Mouse (Mus musculus) CD4-positive, CD25-positive, alpha-beta regulatory T cell, adult 2 months (primary cell): ENCODE results near the gene Ipo13.

Experiments
- DNase-seq: peaks from one replicate; pipeline ENCODE4 v3.0.0-alpha.2; 2012; ENCODE audit warnings: low read depth, low spot score

The Ipo13 gene

DNA sequence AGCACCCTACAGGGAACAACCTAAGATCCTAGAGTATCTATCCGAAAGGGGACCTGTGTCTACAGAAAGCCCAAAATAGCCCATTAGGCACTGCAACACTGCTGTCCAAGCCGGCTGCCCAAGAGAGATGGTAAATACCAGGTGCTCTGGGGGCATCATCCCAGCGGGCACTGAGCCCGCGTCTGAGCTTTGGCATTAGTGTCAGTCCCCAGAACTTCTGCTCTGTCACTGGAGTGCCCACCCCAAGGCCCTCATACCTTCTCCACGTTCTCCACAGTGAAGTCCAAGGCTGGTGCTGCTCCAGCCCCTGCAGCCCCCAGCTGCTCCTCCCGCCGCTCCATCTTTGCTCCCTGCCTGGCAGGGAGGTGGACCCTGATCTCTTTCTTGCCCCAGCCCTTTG lies 768 bp downstream of the Ipo13 start:
- DNase-seq = no peak

GRCm38 (mm10) chr4:117913421-117913820 lies 1.4 kb downstream of the Ipo13 start:
- no peak for DNase-seq

GRCm38 (mm10) chr4:117912685-117913273 lies 2.0 kb downstream of the Ipo13 start:
- DNase-seq = no peak

- DNase-seq = no peak
Observed at GRCm38 (mm10) chr4:117912131-117912561, 2.7 kb downstream of the Ipo13 start.

DNA sequence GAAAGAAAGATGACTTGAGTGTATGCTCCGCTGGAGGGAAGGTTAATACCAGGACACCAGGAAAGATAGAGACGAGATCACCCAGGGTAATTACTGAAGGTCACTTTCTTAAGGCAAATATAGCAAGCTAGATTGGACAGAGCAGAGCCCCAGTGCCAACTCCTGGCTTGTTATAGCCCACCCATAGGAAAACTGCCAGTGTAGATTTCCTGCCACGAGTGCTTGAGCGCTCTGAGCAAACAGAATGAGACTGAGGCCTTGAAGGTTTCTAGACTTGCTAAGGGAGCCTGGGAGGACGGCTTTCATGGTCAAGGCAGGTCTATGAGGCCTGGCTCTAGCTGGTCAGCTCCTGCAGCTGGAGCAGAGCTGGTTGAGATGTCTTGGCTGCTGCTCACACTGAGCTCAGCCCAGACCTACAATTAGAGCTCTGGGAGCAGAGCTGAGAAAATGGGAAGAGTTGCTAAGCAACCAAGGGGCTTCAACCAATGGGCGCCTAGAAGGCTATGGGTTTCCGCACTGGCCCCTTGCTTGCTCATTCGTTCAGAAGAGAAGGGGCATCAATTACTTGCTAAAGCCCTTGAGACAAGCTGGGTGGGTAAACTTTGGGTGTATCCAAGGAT lies 5.9 kb downstream of the Ipo13 start:
- DNase-seq = no peak

DNA sequence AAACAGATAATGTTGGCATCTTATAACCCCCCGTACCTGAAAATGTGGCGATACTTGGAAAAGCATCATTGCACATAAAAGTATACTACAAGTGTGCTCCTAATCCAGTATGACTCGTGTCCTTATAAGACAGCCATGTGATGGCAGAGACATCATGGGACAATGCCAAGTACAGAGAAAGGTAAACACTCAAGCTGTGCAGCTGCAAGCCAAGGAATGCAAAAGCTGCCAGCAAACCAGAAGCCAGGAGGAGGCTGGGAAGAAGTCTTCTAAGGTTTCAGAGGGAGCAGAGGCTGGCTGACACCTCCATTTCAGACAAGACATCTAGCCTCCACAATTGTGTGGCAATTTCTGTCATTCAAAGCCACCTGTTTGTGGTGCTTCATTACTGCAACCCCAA lies 8.6 kb downstream of the Ipo13 start:
- no peak for DNase-seq

GRCm38 (mm10) chr4:117904761-117905160 lies 10.0 kb downstream of the Ipo13 start:
- no peak for DNase-seq

DNA sequence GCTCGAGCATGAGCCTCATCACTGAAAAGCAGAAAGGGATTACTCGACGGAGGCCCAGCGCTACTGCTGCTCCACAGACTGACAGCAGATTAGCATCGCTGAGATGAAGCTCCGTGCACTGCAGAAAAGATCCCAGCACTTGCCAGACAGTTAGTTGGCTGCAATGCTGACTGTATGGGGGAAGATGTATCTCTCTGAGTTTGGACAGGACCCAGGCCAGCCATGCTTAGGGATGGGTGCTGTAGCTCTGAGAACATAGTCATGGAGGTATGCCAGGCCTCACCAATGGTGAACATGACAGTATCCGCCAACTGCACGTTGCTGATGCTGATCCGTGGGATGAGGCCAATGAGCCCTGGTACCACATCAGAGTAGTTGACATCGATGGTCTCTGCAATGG lies 10.7 kb downstream of the Ipo13 start:
- no peak for DNase-seq

DNA sequence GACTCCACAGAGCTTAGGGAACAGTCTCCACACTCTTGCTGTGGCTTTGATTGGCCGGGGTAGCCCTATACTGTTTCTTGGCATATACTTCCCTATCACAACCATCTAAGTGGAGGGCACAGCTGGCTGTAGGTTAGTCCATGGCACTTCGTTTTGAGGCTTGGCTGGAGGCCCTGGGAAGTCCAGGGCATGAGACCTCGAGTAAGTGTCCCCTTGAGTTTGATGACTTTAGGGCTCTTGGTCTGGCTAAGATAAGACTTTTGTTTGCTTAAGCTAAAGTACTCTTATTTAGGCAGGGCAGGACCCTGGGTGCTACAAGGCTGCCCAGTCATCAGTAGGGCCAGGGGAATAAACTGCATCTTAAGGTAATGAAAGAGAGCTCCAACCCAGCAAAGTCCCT lies 16.7 kb downstream of the Ipo13 start:
- DNase-seq = no peak

- DNase-seq = no peak
Observed at GRCm38 (mm10) chr4:117896031-117896430, 18.8 kb downstream of the Ipo13 start.

DNA sequence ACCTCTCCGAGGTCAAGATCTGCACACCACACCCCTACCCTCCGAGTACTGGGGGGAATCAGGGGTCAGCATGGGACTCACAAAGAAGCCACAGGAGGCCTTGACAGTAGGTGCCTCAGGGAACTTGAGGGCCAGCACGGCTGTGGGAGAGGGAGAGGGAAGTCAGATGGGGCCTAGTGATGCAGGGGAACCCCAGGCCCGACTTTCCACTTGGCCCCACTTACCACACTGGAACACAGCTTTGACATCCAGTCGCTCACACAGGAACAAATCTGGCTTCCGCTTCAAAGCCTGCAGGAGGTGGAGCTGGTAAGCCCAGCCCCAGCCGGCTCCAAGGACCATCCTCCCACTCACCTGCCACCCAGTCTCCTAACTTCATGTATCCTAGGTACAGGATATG lies 19.5 kb downstream of the Ipo13 start:
- no peak for DNase-seq

DNA sequence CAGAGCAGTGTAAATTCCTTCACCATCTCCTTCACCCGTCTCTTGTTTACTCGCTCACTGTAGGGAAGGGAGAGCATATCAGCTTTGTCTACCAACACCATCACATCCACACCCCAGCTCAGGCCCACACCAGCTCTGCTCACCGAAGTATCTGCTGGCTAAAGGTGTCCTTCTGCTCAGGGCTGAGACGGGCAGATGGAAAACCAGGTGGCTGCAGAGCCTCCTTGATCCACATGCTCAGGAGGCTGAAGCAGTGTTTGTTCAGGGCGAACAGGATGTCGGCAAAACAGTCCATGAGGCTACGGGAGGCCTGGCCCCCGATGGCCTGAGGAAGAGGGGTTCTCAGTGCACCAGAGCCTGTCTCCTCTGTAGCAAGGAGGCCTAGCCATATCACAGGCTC lies 20.2 kb downstream of the Ipo13 start:
- DNase-seq = no peak

DNA sequence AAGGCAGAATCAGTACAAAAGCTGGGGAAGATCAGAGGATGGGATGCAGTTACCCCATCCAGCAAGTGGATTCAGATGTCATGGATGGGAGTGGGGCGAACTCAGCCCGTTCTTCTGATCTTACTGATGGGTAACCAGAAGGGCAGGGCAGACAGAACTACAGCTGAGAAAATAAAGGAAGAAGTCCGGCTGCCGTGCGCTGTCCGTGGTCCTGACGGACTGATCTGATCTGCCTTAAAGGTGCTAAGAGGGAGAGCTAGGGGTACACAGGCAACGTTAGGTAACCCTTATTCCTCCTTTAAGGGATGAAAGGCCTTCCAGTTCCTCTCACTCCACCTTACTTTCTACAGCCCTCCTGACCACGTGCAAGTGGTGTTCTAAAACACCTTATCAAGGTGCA lies 21.4 kb downstream of the Ipo13 start:
- DNase-seq = peak; percentile 70

- peak; percentile 89 for DNase-seq
Observed at GRCm38 (mm10) chr4:117891738-117892161, 23.0 kb downstream of the Ipo13 start, which contains the start of gene Dph2. Dph2 (minus strand) TSS chr4:117892032.

DNA sequence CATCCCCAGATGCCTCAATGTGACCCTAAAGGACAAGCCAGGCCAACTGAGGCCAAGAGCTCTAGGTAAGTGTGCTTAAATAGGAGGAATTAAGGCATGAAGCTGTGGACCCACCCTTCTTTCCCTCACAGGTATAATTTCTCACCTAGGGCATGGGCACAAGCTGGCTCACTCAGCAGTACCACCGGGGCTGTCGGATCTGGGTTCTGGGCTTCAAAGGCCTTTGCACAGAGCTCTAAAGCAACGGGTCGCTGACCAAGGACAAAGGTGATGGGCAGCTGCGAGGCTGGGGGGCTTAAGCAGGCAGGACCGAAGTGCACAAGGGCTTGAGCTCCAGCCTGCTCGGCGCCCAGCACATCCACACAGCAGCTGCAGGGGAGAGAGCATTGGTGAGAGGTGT lies 24.0 kb downstream of the Ipo13 start:
- DNase-seq = no peak

DNA sequence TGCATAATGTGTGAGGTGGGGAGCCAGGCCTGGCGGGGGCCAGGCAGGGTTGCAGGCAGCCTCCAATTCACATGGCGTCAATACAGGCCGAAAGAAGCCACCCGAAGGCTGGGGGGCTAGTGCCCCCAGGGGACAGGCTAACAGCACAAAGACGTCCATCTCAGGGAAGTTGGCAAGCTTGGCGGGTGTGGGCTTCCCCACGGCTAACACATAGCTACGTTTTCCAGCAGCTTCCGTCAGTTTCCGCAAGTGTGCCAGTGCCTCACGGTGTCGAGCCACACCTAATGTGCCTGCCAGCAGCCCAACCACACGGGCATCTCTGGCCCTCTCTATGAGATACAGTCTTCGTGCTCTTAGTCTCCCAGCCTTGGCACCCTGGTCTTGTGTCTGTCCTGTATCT lies 24.8 kb downstream of the Ipo13 start:
- no peak for DNase-seq

- DNase-seq = no peak
Observed at GRCm38 (mm10) chr4:117889471-117889870, 25.3 kb downstream of the Ipo13 start.

DNA sequence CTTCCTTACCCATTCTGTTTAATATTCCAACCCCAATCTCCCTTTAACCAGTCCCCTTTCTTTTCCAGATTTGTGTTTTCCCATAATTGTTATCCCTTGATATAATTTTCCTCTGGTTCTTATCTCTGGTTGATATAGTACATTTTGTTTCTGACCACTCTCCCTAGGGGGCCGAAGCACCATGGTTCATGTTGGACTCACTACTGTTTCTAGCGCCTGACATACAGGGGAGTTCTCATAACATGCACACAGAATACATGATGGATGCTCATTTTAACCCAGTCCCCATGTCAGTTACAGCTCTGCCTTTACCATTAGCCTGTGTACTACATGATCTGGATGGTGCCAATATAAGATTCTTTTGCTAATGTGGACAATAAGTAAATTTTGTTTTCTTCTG lies 26.9 kb downstream of the Ipo13 start:
- no peak for DNase-seq

DNA sequence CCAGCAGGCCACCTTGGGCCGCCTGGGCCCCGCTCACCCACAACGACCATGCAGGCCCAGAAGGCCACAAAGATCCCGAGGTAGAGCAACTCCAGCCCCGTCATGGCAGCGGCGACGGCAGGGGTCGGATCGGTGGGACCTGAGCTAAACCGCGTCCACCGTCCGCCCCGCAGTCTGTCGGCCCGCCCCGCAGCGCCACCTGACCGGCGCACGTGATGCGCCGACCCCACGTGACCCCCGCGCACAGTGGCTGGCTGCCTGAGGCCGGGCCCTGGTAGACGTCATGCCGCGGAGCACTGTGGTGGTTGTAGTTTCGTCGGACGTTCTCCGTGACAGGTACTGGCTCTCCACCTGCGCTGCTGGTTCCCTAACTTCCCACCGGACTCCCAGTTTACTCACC lies 27.7 kb downstream of the Ipo13 start, which contains the start of gene Atp6v0b:
TSS of gene Atp6v0b (minus strand) at position 201 of the 400 bp plus-strand sequence.
- peak; percentile 95 for DNase-seq

DNA sequence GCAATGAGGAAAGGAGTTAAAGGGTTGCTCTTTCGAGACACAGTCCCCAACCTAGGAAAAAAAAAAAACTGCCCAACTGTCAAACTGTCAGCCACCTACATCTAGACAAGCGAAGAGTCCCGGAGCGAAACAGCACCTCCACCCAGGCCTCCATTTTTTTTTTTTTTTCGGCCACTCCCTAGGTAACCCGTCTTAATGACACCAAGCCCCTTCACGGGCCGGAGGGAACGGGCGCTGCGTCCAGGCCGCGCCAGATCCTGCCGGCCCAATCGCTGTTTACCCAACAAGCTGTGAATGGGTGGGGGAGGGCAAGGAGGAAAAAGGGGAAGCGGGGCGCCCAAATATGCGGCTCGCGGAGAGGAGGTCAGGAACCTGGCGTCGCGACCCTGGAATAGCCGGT lies 28.2 kb downstream of the Ipo13 start:
- peak; percentile 25 for DNase-seq

- no peak for DNase-seq
Observed at GRCm38 (mm10) chr4:117885994-117886393, 28.8 kb downstream of the Ipo13 start.

GRCm38 (mm10) chr4:117885093-117885492 lies 29.7 kb downstream of the Ipo13 start:
- no peak for DNase-seq

- no peak for DNase-seq
Observed at GRCm38 (mm10) chr4:117884146-117884545, 30.7 kb downstream of the Ipo13 start.
